Mouse (Mus musculus) small intestine, adult 2 months (tissue): ENCODE measurements around the gene Fkbp14. TPM values are rescaled to one million over a fixed set of nuclear protein-coding genes. Genes with fewer than 3 reads are reported as not detected.

ENCODE experiments used
- H3K27ac ChIP-seq: fragments of 200-500 bp; 2 replicates; pipeline ENCODE4 v1.5.1; 2012; ENCODE audit warnings: low read depth, low read length, control low read depth, inconsistent platforms; ENCODE audit not compliant: insufficient read depth
- H3K27me3 ChIP-seq: fragments of 200-500 bp; 2 replicates; pipeline ENCODE4 v1.6.1; 2012; ENCODE audit warnings: mild to moderate bottlenecking, moderate library complexity, low read length, inconsistent platforms; ENCODE audit not compliant: control insufficient read depth, insufficient read depth
- H3K36me3 ChIP-seq: fragments of 200-500 bp; 2 replicates; pipeline ENCODE4 v1.6.1; 2012; ENCODE audit warnings: mild to moderate bottlenecking, low read length, control low read depth, inconsistent platforms; ENCODE audit not compliant: control insufficient read depth, insufficient read depth
- H3K4me1 ChIP-seq: fragments of 200-500 bp; 2 replicates; pipeline ENCODE4 v1.6.1; 2012; ENCODE audit warnings: low read length, inconsistent platforms, mixed read lengths; ENCODE audit not compliant: control insufficient read depth, insufficient read depth, insufficient read length
- H3K4me3 ChIP-seq: fragments of 200-500 bp; 2 replicates; pipeline ENCODE4 v1.5.1; 2012; ENCODE audit warnings: low read depth, mild to moderate bottlenecking, control low read depth, inconsistent platforms, low read length, moderate library complexity
- CTCF ChIP-seq: fragments of 200-500 bp; IDR thresholded peaks from 2 replicates; pipeline ENCODE4 v1.5.1; 2012; ENCODE audit warnings: low read depth, mild to moderate bottlenecking, control low read depth, inconsistent platforms, low read length, moderate library complexity, mixed read lengths; ENCODE audit not compliant: insufficient replicate concordance, insufficient read length; ENCODE audit errors: extremely low read depth
- POLR2A ChIP-seq: fragments of 200-500 bp; IDR thresholded peaks from 2 replicates; pipeline ENCODE4 v1.6.1; 2012; ENCODE audit warnings: low read depth, mild to moderate bottlenecking, control low read depth, inconsistent platforms, low read length, moderate library complexity
- WGBS: fragments of 180-500 bp; shearing (Covaris S2); methylation state at CpG from one replicate; pipeline ENCODE4 v1.1.7; 2018; 5-methylcytosine and 5-hydroxymethylcytosine counted together
- polyA plus RNA-seq: library from polyadenylated mRNA; depleted of rRNA; stranded (reverse); fragments of >200 nt; gene quantifications from 2 replicates; pipeline ENCODE4 v1.2.3, GENCODE M21; 2012

The Fkbp14 gene
- polyA plus RNA-seq, 1 experiment, result 0.30 TPM

DNA sequence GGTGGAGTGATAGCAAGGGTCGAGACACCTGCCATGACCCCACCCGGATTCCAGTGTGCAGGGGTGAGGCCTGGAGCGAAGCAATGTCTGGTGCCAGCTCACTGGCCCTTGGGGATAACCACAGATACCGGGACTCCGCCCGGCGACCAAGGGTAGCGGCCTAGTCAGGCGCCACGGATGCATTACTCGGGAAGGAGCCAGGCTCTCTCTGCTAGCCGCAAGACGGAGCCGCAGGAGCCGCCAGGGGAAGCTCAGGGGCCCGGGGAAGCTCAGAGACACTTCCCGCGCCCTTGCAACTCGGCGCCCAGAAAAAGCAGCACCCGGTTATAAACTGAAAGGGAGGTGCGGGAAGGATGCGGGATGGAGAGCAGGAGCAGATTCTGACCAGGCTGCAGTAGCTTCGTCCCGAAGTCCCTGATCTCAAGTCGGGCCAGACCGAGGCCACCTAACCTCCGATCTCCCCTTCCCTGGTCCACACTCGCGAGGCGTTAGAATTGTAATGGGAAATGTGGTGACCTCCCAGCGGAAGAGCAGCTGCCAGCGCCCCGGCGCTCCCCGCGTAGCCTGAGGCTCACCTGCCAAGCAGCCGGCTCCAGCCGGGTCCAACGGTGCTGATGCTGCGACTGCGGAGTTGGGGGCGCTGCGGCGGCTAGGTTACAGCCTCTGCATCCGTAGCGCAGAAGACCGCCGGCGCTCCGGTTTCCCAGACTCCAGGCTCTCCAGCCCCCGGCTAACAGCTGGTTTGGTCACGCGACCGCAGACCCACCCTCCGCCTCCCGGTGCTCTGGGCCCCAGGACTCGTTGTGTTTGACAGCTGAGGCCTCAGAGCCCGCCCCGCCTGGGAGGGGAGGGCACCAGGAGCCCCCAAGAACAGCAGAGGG, 31.2 kb downstream of the Fkbp14 start, which contains the start of gene Scrn1:
Gene Scrn1 (minus strand): TSS at position 825 of the 881 bp plus-strand sequence.
- H3K27me3 ChIP-seq, result peaks cover 10% of the 10 kb centered on the region; the same call in 1 of the 2 replicates
- peak within 1 kb of the TSS; percentile 57 for H3K4me3 ChIP-seq
- H3K36me3 ChIP-seq, result no peaks in the 10 kb centered on the region
- no peak within 1 kb of the TSS for H3K27ac ChIP-seq
- H3K4me1 ChIP-seq, result peaks cover 8% of the 10 kb centered on the region
- 2% methylated on average over 60 of the region's 60 CpGs for WGBS
- peak; percentile 12; the same call in 1 of the 2 replicates for TF ChIP-seq CTCF
- no peak for TF ChIP-seq POLR2A

DNA sequence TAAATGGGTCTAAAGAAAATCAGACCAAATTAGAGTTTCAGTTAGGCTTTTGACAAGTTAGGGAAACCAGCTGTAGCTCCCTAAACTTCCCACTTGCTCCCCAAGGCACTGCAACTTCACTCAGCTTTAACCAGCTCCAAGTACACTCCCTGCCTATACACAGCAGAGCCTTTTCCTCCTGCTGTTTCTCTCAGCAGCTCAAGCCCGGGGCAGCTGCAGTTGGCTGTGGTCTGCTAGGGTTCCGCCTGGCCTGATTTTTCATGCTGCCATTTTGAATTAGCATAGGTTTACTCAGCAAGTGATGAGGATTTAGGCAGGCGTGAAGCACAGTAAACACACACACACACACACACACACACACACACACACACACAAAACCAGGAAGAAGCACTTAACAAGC, 32.1 kb downstream of the Fkbp14 start:
- Histone ChIP-seq H3K27ac (no peak overlapping the region), H3K4me3 (no peak overlapping the region), H3K4me1 (peaks cover 8% of the 10 kb centered on the region), H3K36me3 (no peaks in the 10 kb centered on the region), H3K27me3 (peaks cover 10% of the 10 kb centered on the region; the same call in 1 of the 2 replicates)
- 74% methylated on average over 3 of the region's 3 CpGs for WGBS
- no peak for TF ChIP-seq POLR2A
- no peak for TF ChIP-seq CTCF

GRCm38 (mm10) chr6:54564506-54564991, 32.6 kb downstream of the Fkbp14 start:
- no peaks in the 10 kb centered on the region for H3K36me3 ChIP-seq
- peaks cover 10% of the 10 kb centered on the region; the same call in 1 of the 2 replicates for H3K27me3 ChIP-seq
- TF ChIP-seq POLR2A (no peak), CTCF (no peak)
- peaks cover 8% of the 10 kb centered on the region for H3K4me1 ChIP-seq
- no peak overlapping the region for H3K27ac ChIP-seq
- H3K4me3 ChIP-seq, result no peak overlapping the region
- 82% methylated on average over 9 of the region's 9 CpGs for WGBS

- Histone ChIP-seq H3K27me3 (peaks cover 10% of the 10 kb centered on the region; the same call in 1 of the 2 replicates), H3K36me3 (no peaks in the 10 kb centered on the region), H3K4me3 (no peak overlapping the region), H3K4me1 (peaks cover 8% of the 10 kb centered on the region), H3K27ac (no peak overlapping the region)
- TF ChIP-seq POLR2A, result no peak
- TF ChIP-seq CTCF, result no peak
- 93% methylated on average over 4 of the region's 4 CpGs for WGBS
These were observed 33.5 kb downstream of the Fkbp14 start for GRCm38 (mm10) chr6:54563561-54563960.

GRCm38 (mm10) chr6:54562018-54562809, 34.9 kb downstream of the Fkbp14 start:
- peaks cover 8% of the 10 kb centered on the region for H3K4me1 ChIP-seq
- H3K4me3 ChIP-seq, result no peak overlapping the region
- no peak overlapping the region for H3K27ac ChIP-seq
- no peak for TF ChIP-seq CTCF
- TF ChIP-seq POLR2A, result no peak
- H3K27me3 ChIP-seq, result peaks cover 10% of the 10 kb centered on the region; the same call in 1 of the 2 replicates
- H3K36me3 ChIP-seq, result no peaks in the 10 kb centered on the region
- WGBS, result 65% methylated on average over 17 of the region's 17 CpGs

GRCm38 (mm10) chr6:54558466-54558865, 38.6 kb downstream of the Fkbp14 start:
- Histone ChIP-seq H3K36me3 (no peaks in the 10 kb centered on the region), H3K27me3 (no peaks in the 10 kb centered on the region), H3K4me3 (no peak overlapping the region), H3K27ac (no peak overlapping the region), H3K4me1 (no peaks in the 10 kb centered on the region)
- 71% methylated on average over 7 of the region's 7 CpGs for WGBS
- TF ChIP-seq CTCF (no peak), POLR2A (no peak)
